Mouse (Mus musculus) heart, adult 2 months (tissue): ENCODE measurements at regions not wholly inside any gene's neighbourhood (a gene's known extent, or its start where the extent isn't known, plus 50 kb on each side); places are given as distances from the start of the nearest gene placed in this dataset.

Experiments used
- DNase-seq, 2 experiments: peaks; one replicate each; pipeline ENCODE4 v3.0.0; 2021
- H3K27ac ChIP-seq: fragments of 200-600 bp; 2 replicates; pipeline ENCODE4 v1.8.1; 2022
- H3K27me3 ChIP-seq: fragments of 200-500 bp; 2 replicates; pipeline ENCODE4 v1.6.1; 2012; ENCODE audit warnings: mild to moderate bottlenecking, low read length, inconsistent platforms, mixed read lengths; ENCODE audit not compliant: control insufficient read depth, insufficient read depth
- H3K36me3 ChIP-seq: fragments of 200-500 bp; 2 replicates; pipeline ENCODE4 v1.6.1; 2012; ENCODE audit warnings: low read length, inconsistent platforms; ENCODE audit not compliant: control insufficient read depth, insufficient read depth
- H3K4me1 ChIP-seq: fragments of 200-500 bp; 2 replicates; pipeline ENCODE4 v1.6.1; 2011; ENCODE audit warnings: low read length; ENCODE audit not compliant: control insufficient read depth, insufficient read depth
- H3K4me3 ChIP-seq: fragments of 200-600 bp; 2 replicates; pipeline ENCODE4 v1.8.1; 2022
- H3K79me2 ChIP-seq: fragments of 200-500 bp; replicated peaks from 2 replicates; pipeline ENCODE4 v1.6.1; 2012; ENCODE audit warnings: mild to moderate bottlenecking, inconsistent platforms, low read length, moderate library complexity, mixed read lengths; ENCODE audit not compliant: control insufficient read depth, insufficient read depth
- H3K9ac ChIP-seq: fragments of 200-500 bp; 2 replicates; pipeline ENCODE4 v1.6.1; 2012; ENCODE audit warnings: low read depth, mild to moderate bottlenecking, control low read depth, inconsistent platforms, low read length, mixed read lengths
- CTCF ChIP-seq: fragments of 200-600 bp; IDR thresholded peaks from 2 replicates; pipeline ENCODE4 v1.8.1; 2022; ENCODE audit warnings: antibody characterized with exemption, mild to moderate bottlenecking, moderate library complexity
- EP300 ChIP-seq: fragments of 200-500 bp; IDR thresholded peaks from 2 replicates; pipeline ENCODE4 v1.6.1; 2011; ENCODE audit warnings: low read depth, low read length, control low read depth; ENCODE audit not compliant: insufficient read depth
- POLR2A ChIP-seq: fragments of 200-500 bp; IDR thresholded peaks from 2 replicates; pipeline ENCODE4 v1.6.1; 2011; ENCODE audit warnings: mild to moderate bottlenecking, low read depth, low read length, control low read depth; ENCODE audit not compliant: insufficient read depth
- WGBS: fragments of 180-500 bp; shearing (Covaris S2); methylation state at CpG from one replicate; pipeline ENCODE4 v1.1.7; 2018; 5-methylcytosine and 5-hydroxymethylcytosine counted together
- intact Hi-C: fragments of 180-260 bp; cut with DNase I; formaldehyde crosslinking; loops from one replicate; pipeline ENCODE4 v1.15.1; 2025

DNA sequence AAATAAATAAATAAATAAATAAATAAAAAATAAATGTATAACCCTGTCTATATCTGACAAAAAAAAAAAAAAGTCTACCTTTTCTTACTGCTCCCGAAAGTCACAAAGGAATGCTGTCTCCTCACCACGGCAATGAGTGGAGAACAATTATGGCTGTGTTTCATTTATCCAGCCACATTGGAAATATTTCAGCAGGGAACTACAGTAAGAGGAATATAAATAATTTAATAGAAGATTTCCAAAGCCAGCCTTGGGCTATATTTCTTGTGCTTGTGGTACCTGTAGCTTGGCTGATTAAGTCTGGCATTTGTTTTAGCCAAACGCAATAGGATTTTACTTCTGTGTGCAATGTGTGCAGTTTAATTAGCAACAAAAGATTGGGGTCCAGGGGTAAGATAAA, 98.8 kb upstream of the Tac1 start:
- Histone ChIP-seq H3K4me3 (no peak overlapping the region), H3K27ac (no peak overlapping the region), H3K9ac (no peak overlapping the region), H3K27me3 (no peaks in the 10 kb centered on the region), H3K79me2 (no peaks in the 10 kb centered on the region), H3K36me3 (no peaks in the 10 kb centered on the region), H3K4me1 (no peaks in the 10 kb centered on the region)
- DNase-seq, result no peak
- TF ChIP-seq EP300 (no peak), POLR2A (no peak), CTCF (no peak)
- 88% methylated on average over 3 of the region's 3 CpGs for WGBS
- intact Hi-C loops, result no loop called here

DNA sequence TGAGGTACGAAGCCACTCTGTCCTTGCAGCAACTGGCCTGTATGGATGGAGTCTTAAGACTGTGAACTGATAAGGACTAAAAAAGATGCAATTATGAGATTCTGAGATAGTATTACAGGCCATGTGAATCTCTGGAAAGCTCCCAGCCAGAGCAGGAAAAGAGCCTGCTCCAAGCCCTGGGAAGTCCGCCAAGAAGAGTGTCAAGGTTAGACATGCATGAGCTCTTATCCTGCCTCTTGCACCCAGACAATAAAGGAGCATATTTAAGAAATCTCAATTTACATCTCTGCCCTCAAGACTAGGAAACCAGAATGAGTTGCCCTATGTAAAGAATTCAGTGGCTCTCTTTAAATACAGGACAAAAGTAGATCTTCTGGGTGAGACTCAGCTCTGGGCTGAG, 90.8 kb upstream of the Tac1 start:
- Histone ChIP-seq H3K27me3 (no peaks in the 10 kb centered on the region), H3K79me2 (no peaks in the 10 kb centered on the region), H3K4me3 (no peak overlapping the region), H3K27ac (no peak overlapping the region), H3K36me3 (no peaks in the 10 kb centered on the region), H3K4me1 (no peaks in the 10 kb centered on the region), H3K9ac (no peak overlapping the region)
- 35% methylated on average over 2 of the region's 2 CpGs for WGBS
- intact Hi-C loops, result no loop called here
- TF ChIP-seq CTCF, result no peak
- TF ChIP-seq EP300, result no peak
- peak; percentile 3 to 19 for DNase-seq

DNA sequence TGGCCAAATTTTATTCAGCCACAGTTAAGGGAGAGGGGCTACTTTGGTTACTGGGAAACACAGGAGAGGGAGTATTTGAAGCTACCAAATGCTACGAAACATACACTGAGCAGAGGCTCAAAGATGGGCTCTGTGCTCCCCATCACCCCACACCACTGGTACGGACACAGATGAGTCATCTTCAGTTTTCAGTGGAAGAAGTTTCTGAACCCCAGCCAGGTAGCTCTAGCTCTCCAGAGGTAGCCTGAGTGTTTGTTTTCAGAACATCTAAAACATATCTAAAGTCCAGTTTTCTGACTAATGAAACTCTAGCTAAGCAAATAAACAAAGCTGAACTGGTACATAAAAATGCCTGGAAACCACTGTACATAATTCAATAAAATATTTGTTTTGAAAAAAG, 90.3 kb upstream of the Tac1 start:
- intact Hi-C loops, result no loop called here
- Histone ChIP-seq H3K36me3 (no peaks in the 10 kb centered on the region), H3K79me2 (no peaks in the 10 kb centered on the region), H3K4me1 (no peaks in the 10 kb centered on the region), H3K27me3 (no peaks in the 10 kb centered on the region), H3K9ac (no peak overlapping the region), H3K4me3 (no peak overlapping the region), H3K27ac (no peak overlapping the region)
- no peak for DNase-seq
- TF ChIP-seq CTCF, result no peak
- TF ChIP-seq EP300, result no peak
- TF ChIP-seq POLR2A, result no peak
- 61% methylated on average over 2 of the region's 2 CpGs for WGBS

DNA sequence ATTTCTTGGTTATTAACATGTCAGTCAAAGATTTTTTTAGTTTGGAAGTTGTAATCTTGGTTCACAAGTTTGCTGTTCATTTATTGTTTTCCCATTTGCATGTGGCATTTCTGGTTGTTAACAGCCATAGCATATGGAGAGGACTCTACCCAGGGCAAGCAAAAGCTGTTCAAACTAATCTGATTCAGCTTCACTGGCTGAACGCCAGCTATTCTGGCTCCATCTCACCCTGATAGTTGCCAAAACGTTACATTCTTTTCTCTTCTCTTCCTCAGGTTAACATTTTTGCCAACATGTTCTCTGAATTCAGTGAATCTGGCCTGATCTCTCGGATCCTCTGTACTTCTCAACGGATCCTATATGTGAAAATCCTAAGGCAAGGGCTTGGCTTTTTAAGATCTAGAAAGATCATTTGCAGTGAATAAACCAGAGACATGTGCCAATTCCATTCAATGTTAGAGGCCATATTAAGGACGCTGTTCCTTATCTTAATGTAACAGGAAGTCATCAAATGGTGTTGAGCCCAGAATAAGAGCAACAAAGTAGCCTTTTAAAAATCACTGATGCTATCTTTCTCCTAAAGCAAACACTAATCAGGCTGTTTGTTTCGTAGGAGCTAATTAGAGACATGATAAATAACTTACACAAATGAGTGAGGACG, 82.2 kb upstream of the Tac1 start:
- Histone ChIP-seq H3K27ac (no peak overlapping the region), H3K4me3 (no peak overlapping the region), H3K27me3 (no peaks in the 10 kb centered on the region), H3K36me3 (no peaks in the 10 kb centered on the region), H3K79me2 (no peaks in the 10 kb centered on the region), H3K9ac (no peak overlapping the region), H3K4me1 (no peaks in the 10 kb centered on the region; the same call in 1 of the 2 replicates)
- WGBS, result 18% methylated on average over 7 of the region's 7 CpGs
- intact Hi-C loops, result no loop called here
- no peak for TF ChIP-seq POLR2A
- no peak for TF ChIP-seq EP300
- no peak for TF ChIP-seq CTCF
- DNase-seq, result peak in 1 of 2 experiments; percentile 10

DNA sequence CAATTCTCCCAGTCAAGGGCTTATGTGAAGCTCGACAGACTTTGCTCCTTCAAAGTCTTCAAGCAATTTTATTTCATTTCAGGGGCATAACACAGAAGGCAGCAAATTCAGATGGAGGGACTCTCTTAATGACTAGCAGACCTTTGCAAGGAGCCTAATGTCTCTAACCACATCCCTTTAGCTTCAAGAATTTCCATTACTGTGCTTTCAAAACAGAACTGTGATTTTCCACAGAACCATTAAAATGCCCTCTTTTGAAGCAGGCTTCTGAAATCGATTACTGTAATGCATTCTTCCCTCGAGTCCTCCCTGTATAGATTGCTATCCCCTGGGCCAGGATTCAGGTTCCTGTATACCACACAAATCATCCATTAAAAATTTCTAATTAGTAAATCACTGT, 80.9 kb upstream of the Tac1 start:
- Histone ChIP-seq H3K4me3 (no peak overlapping the region), H3K9ac (no peak overlapping the region), H3K36me3 (no peaks in the 10 kb centered on the region), H3K27me3 (no peaks in the 10 kb centered on the region), H3K27ac (no peak overlapping the region), H3K4me1 (no peaks in the 10 kb centered on the region; the same call in 1 of the 2 replicates), H3K79me2 (no peaks in the 10 kb centered on the region)
- TF ChIP-seq CTCF, result no peak
- WGBS, result 56% methylated on average over 3 of the region's 3 CpGs
- intact Hi-C loops, result no loop called here
- DNase-seq, result no peak

DNA sequence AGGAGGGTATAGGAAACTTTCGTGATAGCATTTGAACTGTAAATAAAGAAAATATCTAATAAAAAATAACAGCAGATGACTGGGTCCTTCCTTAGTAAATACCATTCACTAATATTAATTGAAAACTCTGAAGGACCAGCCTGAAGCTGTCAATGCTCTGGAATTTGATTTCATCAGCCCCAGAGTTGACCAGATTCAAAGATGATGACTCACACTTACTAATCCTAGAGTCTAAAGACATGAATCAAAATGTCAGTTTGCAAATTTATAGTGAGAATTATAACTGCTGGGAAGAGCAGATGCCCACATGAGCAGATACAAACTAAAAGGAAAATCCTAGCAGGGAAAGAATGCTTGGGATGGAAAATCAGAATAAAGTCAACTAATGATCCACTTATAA, 77.8 kb upstream of the Tac1 start:
- Histone ChIP-seq H3K4me3 (no peak overlapping the region), H3K36me3 (no peaks in the 10 kb centered on the region), H3K79me2 (no peaks in the 10 kb centered on the region), H3K9ac (no peak overlapping the region), H3K27ac (no peak overlapping the region), H3K27me3 (no peaks in the 10 kb centered on the region), H3K4me1 (no peaks in the 10 kb centered on the region; the same call in 1 of the 2 replicates)
- intact Hi-C loops, result no loop called here
- WGBS, result 69% methylated on average over 1 of the region's 1 CpGs
- DNase-seq, result no peak
- TF ChIP-seq CTCF, result no peak
- TF ChIP-seq POLR2A, result no peak
- no peak for TF ChIP-seq EP300
